Mouse (Mus musculus) hindbrain, postnatal 0 days (tissue): ENCODE measurements around the gene Herc1. TPM values are rescaled to one million over a fixed set of nuclear protein-coding genes. Genes with fewer than 3 reads are reported as not detected.

Experiments used
- ATAC-seq: fragments of 200-750 bp; cut with Nextera tagmentation; 2 replicates; pipeline ENCODE4 v1.8.0; 2017; ENCODE audit warnings: mild to moderate bottlenecking, moderate TSS enrichment, moderate library complexity
- DNase-seq: peaks from one replicate; pipeline ENCODE4 v3.0.0-alpha.2; 2015; ENCODE audit warnings: low spot score
- H3K27ac ChIP-seq: fragments of 300-500 bp; sonication (generic); 2 replicates; pipeline ENCODE4 v1.5.1; 2014; ENCODE audit warnings: mild to moderate bottlenecking
- H3K27me3 ChIP-seq: fragments of 300-500 bp; sonication (generic); 2 replicates; pipeline ENCODE4 v1.6.1; 2014; ENCODE audit warnings: low read length, mixed read lengths; ENCODE audit not compliant: insufficient read depth
- H3K36me3 ChIP-seq: fragments of 300-500 bp; sonication (generic); 2 replicates; pipeline ENCODE4 v1.6.1; 2014; ENCODE audit warnings: low read length, mixed read lengths; ENCODE audit not compliant: insufficient read depth
- H3K4me1 ChIP-seq: fragments of 300-500 bp; sonication (generic); 2 replicates; pipeline ENCODE4 v1.6.1; 2014; ENCODE audit warnings: antibody characterized with exemption, low read length, mixed read lengths; ENCODE audit not compliant: insufficient read depth
- H3K4me2 ChIP-seq: fragments of 300-500 bp; sonication (generic); 2 replicates; pipeline ENCODE4 v1.6.1; 2014; ENCODE audit warnings: low read depth, mild to moderate bottlenecking, low read length, moderate library complexity, mixed read lengths
- H3K4me3 ChIP-seq: fragments of 300-500 bp; sonication (generic); 2 replicates; pipeline ENCODE4 v1.5.1; 2014; ENCODE audit warnings: low read length
- H3K9ac ChIP-seq: fragments of 300-500 bp; sonication (generic); replicated peaks from 2 replicates; pipeline ENCODE4 v1.6.1; 2014; ENCODE audit warnings: mild to moderate bottlenecking, low read length, moderate library complexity, mixed read lengths
- H3K9me3 ChIP-seq: fragments of 300-500 bp; sonication (generic); 2 replicates; pipeline ENCODE4 v1.6.1; 2016; ENCODE audit warnings: low read length, mixed read lengths
- CTCF ChIP-seq: IDR thresholded peaks from 2 replicates; pipeline ENCODE4 v1.5.1; 2016; ENCODE audit warnings: antibody characterized with exemption, control low read depth, low read depth
- WGBS: fragments of 180-500 bp; shearing (Covaris S2); extraction: QIAGEN DNeasy Blood & Tissue Kit; methylation state at CpG from one replicate; pipeline ENCODE4 v1.1.7; 2014; 5-methylcytosine and 5-hydroxymethylcytosine counted together
- polyA plus RNA-seq: library from polyadenylated mRNA; unstranded; fragments of >200 nt; fragmentation: Nextera tagmentation; extraction: Ambion mirVana; gene quantifications from 2 replicates; pipeline ENCODE4 v1.2.1, GENCODE M21; 2015
- total RNA-seq: library from RNA; depleted of rRNA; stranded (reverse); fragments of >200 nt; gene quantifications from 2 replicates; pipeline ENCODE4 v1.2.3, GENCODE M21; 2014

The Herc1 gene
- total and polyA plus RNA-seq, 2 experiments from 2014 or later = 30.7 to 104 TPM

GRCm38 (mm10) chr9:66512351-66512671, 162.1 kb downstream of the Herc1 start:
- peak overlapping the region; percentile 79 for H3K9ac ChIP-seq
- peak; percentile 94 for DNase-seq
- peak; percentile 84 for ATAC-seq
- H3K4me3 ChIP-seq = peak overlapping the region; percentile 59
- H3K36me3 ChIP-seq = peaks cover 35% of the 10 kb centered on the region; the same call in 1 of the 2 replicates
- under 1% methylated on average over 8 of the region's 8 CpGs for WGBS
- no peaks in the 10 kb centered on the region for H3K9me3 ChIP-seq
- H3K4me2 ChIP-seq = peak overlapping the region; percentile 98
- peaks cover 8% of the 10 kb centered on the region; the same call in 1 of the 2 replicates for H3K4me1 ChIP-seq
- TF ChIP-seq CTCF = peak; percentile 41
- H3K27me3 ChIP-seq = no peaks in the 10 kb centered on the region
- peak overlapping the region; percentile 97 for H3K27ac ChIP-seq

GRCm38 (mm10) chr9:66513150-66513549, 162.9 kb downstream of the Herc1 start:
- no peak overlapping the region for H3K9ac ChIP-seq
- H3K9me3 ChIP-seq = no peaks in the 10 kb centered on the region
- H3K36me3 ChIP-seq = peaks cover 33% of the 10 kb centered on the region; the same call in 1 of the 2 replicates
- no peaks in the 10 kb centered on the region for H3K27me3 ChIP-seq
- ATAC-seq = no peak
- no peak overlapping the region for H3K4me3 ChIP-seq
- peak; percentile 58 for DNase-seq
- no peak overlapping the region for H3K4me2 ChIP-seq
- peak overlapping the region; percentile 11; the same call in 1 of the 2 replicates for H3K27ac ChIP-seq
- H3K4me1 ChIP-seq = peaks cover 8% of the 10 kb centered on the region; the same call in 1 of the 2 replicates
- peak; percentile 60 for TF ChIP-seq CTCF

GRCm38 (mm10) chr9:66513661-66514255, 163.5 kb downstream of the Herc1 start:
- Histone ChIP-seq H3K9ac (no peak overlapping the region), H3K27me3 (no peaks in the 10 kb centered on the region)

GRCm38 (mm10) chr9:66514256-66514770, 164.1 kb downstream of the Herc1 start, which contains the start of gene Fbxl22:
Gene Fbxl22, minus strand, starts transcription at chr9:66514593.
- ATAC-seq = no peak
- 67% methylated on average over 17 of the region's 17 CpGs for WGBS
- no peak within 1 kb of the TSS for H3K4me2 ChIP-seq

More at GRCm38 (mm10) chr9:66513661-66514255, 163.5 kb downstream of the Herc1 start:
- ATAC-seq (no peak), DNase-seq (no peak)
- Histone ChIP-seq H3K4me3 (no peak overlapping the region), H3K4me1 (peaks cover 8% of the 10 kb centered on the region; the same call in 1 of the 2 replicates), H3K36me3 (peaks cover 28% of the 10 kb centered on the region; the same call in 1 of the 2 replicates), H3K4me2 (no peak overlapping the region), H3K27ac (peak overlapping the region; percentile 11; the same call in 1 of the 2 replicates), H3K9me3 (no peaks in the 10 kb centered on the region)
- 79% methylated on average over 4 of the region's 4 CpGs for WGBS
- TF ChIP-seq CTCF = no peak

GRCm38 (mm10) chr9:66515115-66515514, 164.9 kb downstream of the Herc1 start:
- Histone ChIP-seq H3K27me3 (no peaks in the 10 kb centered on the region), H3K9me3 (no peaks in the 10 kb centered on the region), H3K4me1 (peaks cover 8% of the 10 kb centered on the region; the same call in 1 of the 2 replicates), H3K9ac (no peak overlapping the region), H3K36me3 (peaks cover 28% of the 10 kb centered on the region), H3K4me3 (no peak overlapping the region), H3K27ac (no peak overlapping the region), H3K4me2 (no peak overlapping the region)
- no peak for TF ChIP-seq CTCF
- WGBS = 75% methylated on average over 2 of the region's 2 CpGs
- no peak for ATAC-seq
- no peak for DNase-seq

More at GRCm38 (mm10) chr9:66514256-66514770, 164.1 kb downstream of the Herc1 start, which contains the start of gene Fbxl22:
- Histone ChIP-seq H3K4me3 (no peak within 1 kb of the TSS), H3K9me3 (no peaks in the 10 kb centered on the region), H3K4me1 (peaks cover 8% of the 10 kb centered on the region; the same call in 1 of the 2 replicates), H3K27ac (peak within 1 kb of the TSS; percentile 11; the same call in 1 of the 2 replicates), H3K9ac (no peak within 1 kb of the TSS), H3K27me3 (no peaks in the 10 kb centered on the region), H3K36me3 (peaks cover 27% of the 10 kb centered on the region; the same call in 1 of the 2 replicates)
- DNase-seq = peak; percentile 81
- TF ChIP-seq CTCF = peak; percentile 88

- Histone ChIP-seq H3K9me3 (no peaks in the 10 kb centered on the region), H3K9ac (no peak overlapping the region), H3K36me3 (peaks cover 33% of the 10 kb centered on the region), H3K4me1 (0 out of 2 replicates have a peak, but pooled peaks cover 3% of the 10 kb centered on the region), H3K27ac (no peak overlapping the region), H3K4me2 (no peak overlapping the region), H3K27me3 (no peaks in the 10 kb centered on the region), H3K4me3 (no peak overlapping the region)
- no peak for ATAC-seq
- TF ChIP-seq CTCF = no peak
- 75% methylated on average over 10 of the region's 10 CpGs for WGBS
- DNase-seq = no peak
Observed at GRCm38 (mm10) chr9:66515680-66516210, 165.5 kb downstream of the Herc1 start.
